Mouse (Mus musculus): ENCODE results near the gene Cfap157.

- TF ChIP-seq CTCF (IDR thresholded peaks at IDR 0.05) (peak; percentile 93), POLR2A (IDR thresholded peaks at IDR 0.05; ENCODE audit: insufficient read depth, low read depth, low read length) (no peak), EP300 (IDR thresholded peaks at IDR 0.05; ENCODE audit: insufficient read depth, low read depth, low read length) (peak; percentile 70; the same call in 1 of the 2 replicates)
These were observed 5.1 kb downstream of the Cfap157 start for GRCm38 (mm10) chr2:32779131-32779530.

All from heart, adult 2 months (tissue).